Mouse (Mus musculus) c-Kit-positive CD71-positive TER-119-positive erythroid progenitor cells, embryonic 14.5 days (primary cell): ENCODE data around the gene Ntn5.

ENCODE experiments used
- DNase-seq: peaks from one replicate; pipeline ENCODE4 v3.0.0-alpha.2; 2013; ENCODE audit warnings: low spot score

Gene Ntn5

GRCm38 (mm10) chr7:45712022-45712757 lies 28.4 kb downstream of the Ntn5 start:
- no peak for DNase-seq

GRCm38 (mm10) chr7:45713396-45713795 lies 29.6 kb downstream of the Ntn5 start:
- no peak for DNase-seq

GRCm38 (mm10) chr7:45713881-45714520 lies 30.2 kb downstream of the Ntn5 start:
- DNase-seq = no peak

GRCm38 (mm10) chr7:45714630-45715089 lies 30.8 kb downstream of the Ntn5 start:
- DNase-seq = peak; percentile 57

- peak; percentile 93 for DNase-seq
Observed at GRCm38 (mm10) chr7:45715090-45715708, 31.4 kb downstream of the Ntn5 start, which contains the start of gene Rpl18. Rpl18 (plus strand) TSS chr7:45715457.

- DNase-seq = no peak
Observed at GRCm38 (mm10) chr7:45715741-45716459, 32.1 kb downstream of the Ntn5 start.

- no peak for DNase-seq
Observed at GRCm38 (mm10) chr7:45716460-45716857, 32.6 kb downstream of the Ntn5 start.

GRCm38 (mm10) chr7:45716952-45717917 lies 33.4 kb downstream of the Ntn5 start:
- DNase-seq = no peak

GRCm38 (mm10) chr7:45717918-45718297 lies 34.1 kb downstream of the Ntn5 start, which contains the start of gene Sphk2:
Sphk2 (minus strand) TSS chr7:45718002.
- DNase-seq = peak; percentile 98

GRCm38 (mm10) chr7:45718331-45718730 lies 34.5 kb downstream of the Ntn5 start:
- DNase-seq = no peak

- DNase-seq = no peak
Observed at GRCm38 (mm10) chr7:45719180-45719579, 35.4 kb downstream of the Ntn5 start.

GRCm38 (mm10) chr7:45719738-45720412 lies 36.1 kb downstream of the Ntn5 start:
- DNase-seq = no peak

- DNase-seq = no peak
Observed at GRCm38 (mm10) chr7:45720413-45721233, 36.8 kb downstream of the Ntn5 start, which contains the start of gene Fam83e. Fam83e (plus strand) TSS chr7:45721212.

GRCm38 (mm10) chr7:45721234-45721571 lies 37.4 kb downstream of the Ntn5 start:
- no peak for DNase-seq

- no peak for DNase-seq
Observed at GRCm38 (mm10) chr7:45721642-45722347, 38.0 kb downstream of the Ntn5 start.

GRCm38 (mm10) chr7:45722348-45722713 lies 38.5 kb downstream of the Ntn5 start:
- no peak for DNase-seq

- no peak for DNase-seq
Observed at GRCm38 (mm10) chr7:45723301-45723700, 39.5 kb downstream of the Ntn5 start.

- no peak for DNase-seq
Observed at GRCm38 (mm10) chr7:45723781-45724180, 40.0 kb downstream of the Ntn5 start.

GRCm38 (mm10) chr7:45725151-45725550 lies 41.3 kb downstream of the Ntn5 start:
- no peak for DNase-seq
